In genomic region chr9:44483041-44483509, GRCm38 (mm10) we compare ENCODE assay signal across 7 mouse cellular contexts. TPM values are rescaled to one million over a fixed set of nuclear protein-coding genes. Genes with fewer than 3 reads are reported as not detected.
DNase-seq lines count a peak whose midpoint lies in the region; ATAC-seq and TF ChIP-seq lines count a peak whose summit lies in the region.

No protein-coding gene starts in this region.

- no peak for TF ChIP-seq CTCF in lung, embryonic 14.5 days (IDR thresholded peaks at IDR 0.05; ENCODE audit: low read depth)

- no peak for DNase-seq in lung, embryonic 14.5 days
- DNase-seq in lung, postnatal 14 days, result no peak
- DNase-seq in embryonic facial prominence, embryonic 14.5 days (ENCODE audit: low spot score), result no peak
- peak; percentile 49 to 58 for DNase-seq in lung, postnatal 4 days
- peak; percentile 62 for DNase-seq in thymus, postnatal 14 days
- no peak for DNase-seq in layer of hippocampus, postnatal 25 days (ENCODE audit: extremely low spot score in 1 of 2, low spot score in 1 of 2)

- peak overlapping the region; percentile 95 for H3K27ac ChIP-seq in lung, embryonic 14.5 days (ENCODE audit: low read depth)
- peak overlapping the region; percentile 95 for H3K27ac ChIP-seq in embryonic facial prominence, embryonic 14.5 days (replicated peaks; ENCODE audit: low read depth, low read length)
- H3K27ac ChIP-seq in hindbrain, embryonic 16.5 days (ENCODE audit: low read depth, low read length), result peak overlapping the region; percentile 98

- H3K36me3 ChIP-seq in lung, embryonic 14.5 days (ENCODE audit: insufficient read depth), result 0 out of 2 replicates have a peak, but pooled peaks cover 7% of the 10 kb centered on the region
- 0 out of 2 replicates have a peak, but pooled peaks cover 7% of the 10 kb centered on the region for H3K36me3 ChIP-seq in embryonic facial prominence, embryonic 14.5 days (ENCODE audit: control insufficient read depth, insufficient read depth, low read length)
- H3K36me3 ChIP-seq in hindbrain, embryonic 16.5 days (ENCODE audit: control insufficient read depth, insufficient read depth, low read length), result no peaks in the 10 kb centered on the region

- H3K4me3 ChIP-seq in lung, embryonic 14.5 days (ENCODE audit: low read depth, low read length), result peak overlapping the region; percentile 98
- peak overlapping the region; percentile 82 for H3K4me3 ChIP-seq in embryonic facial prominence, embryonic 14.5 days (ENCODE audit: low read depth, low read length)
- H3K4me3 ChIP-seq in hindbrain, embryonic 16.5 days (ENCODE audit: low read length), result peak overlapping the region; percentile 91

- H3K9ac ChIP-seq in lung, embryonic 14.5 days, result peak overlapping the region; percentile 93
- peak overlapping the region; percentile 92 for H3K9ac ChIP-seq in embryonic facial prominence, embryonic 14.5 days (ENCODE audit: low read depth, low read length)
- H3K9ac ChIP-seq in hindbrain, embryonic 16.5 days (ENCODE audit: low read depth, low read length), result peak overlapping the region; percentile 98

- H3K4me2 ChIP-seq in lung, embryonic 14.5 days, result peak overlapping the region; percentile 88
- peak overlapping the region; percentile 70 for H3K4me2 ChIP-seq in embryonic facial prominence, embryonic 14.5 days (ENCODE audit: low read depth, low read length)
- H3K4me2 ChIP-seq in hindbrain, embryonic 16.5 days (ENCODE audit: low read length), result peak overlapping the region; percentile 82

- no peaks in the 10 kb centered on the region for H3K27me3 ChIP-seq in lung, embryonic 14.5 days (ENCODE audit: insufficient read depth, low read length)
- no peaks in the 10 kb centered on the region for H3K27me3 ChIP-seq in embryonic facial prominence, embryonic 14.5 days (replicated peaks; ENCODE audit: control insufficient read depth, insufficient read depth, low read length)
- no peaks in the 10 kb centered on the region for H3K27me3 ChIP-seq in hindbrain, embryonic 16.5 days (replicated peaks; ENCODE audit: control insufficient read depth, insufficient read depth, low read length)

- WGBS in lung, embryonic 14.5 days, result under 1% methylated on average over 39 of the region's 39 CpGs
- WGBS in embryonic facial prominence, embryonic 14.5 days, result 0% methylated on average over 23 of the region's 39 CpGs
- 1% methylated on average over 26 of the region's 39 CpGs for WGBS in hindbrain, embryonic 16.5 days

- peaks cover 37% of the 10 kb centered on the region for H3K4me1 ChIP-seq in lung, embryonic 14.5 days (ENCODE audit: insufficient read depth)
- H3K4me1 ChIP-seq in embryonic facial prominence, embryonic 14.5 days (ENCODE audit: control insufficient read depth, insufficient read depth, low read length), result peaks cover 34% of the 10 kb centered on the region
- peaks cover 50% of the 10 kb centered on the region for H3K4me1 ChIP-seq in hindbrain, embryonic 16.5 days (ENCODE audit: control insufficient read depth, insufficient read depth, low read depth, low read length)

- no peak for ATAC-seq in lung, embryonic 14.5 days (ENCODE audit: insufficient read depth)
- ATAC-seq in embryonic facial prominence, embryonic 14.5 days (ENCODE audit: low read depth), result no peak
- no peak for ATAC-seq in hindbrain, embryonic 16.5 days

- no peaks in the 10 kb centered on the region for H3K9me3 ChIP-seq in lung, embryonic 14.5 days (ENCODE audit: low read depth, low read length)
- no peaks in the 10 kb centered on the region for H3K9me3 ChIP-seq in embryonic facial prominence, embryonic 14.5 days (ENCODE audit: control insufficient read depth, low read length)
- H3K9me3 ChIP-seq in hindbrain, embryonic 16.5 days (ENCODE audit: control insufficient read depth, low read length), result no peaks in the 10 kb centered on the region

RNA-seq across cellular contexts. Expression of gene Bcl9l, which starts 0.5 kb away (rescaled TPM):
- polyA plus RNA-seq in lung, embryonic 14.5 days (2014; fragmentation: Nextera tagmentation; extraction: Ambion mirVana), result 16.3 and 17.3 TPM in 2 replicates
- polyA plus RNA-seq in embryonic facial prominence, embryonic 14.5 days (2014; fragmentation: Nextera tagmentation; extraction: Ambion mirVana), result 16.9 and 18.7 TPM in 2 replicates
- polyA plus RNA-seq in hindbrain, embryonic 16.5 days (2015; fragmentation: Nextera tagmentation; extraction: Ambion mirVana), result 9.7 and 11.1 TPM in 2 replicates
- 10 to 100 TPM; 59.2 to 78.1 TPM for total RNA-seq in layer of hippocampus, postnatal 25 days (2021)

RNA-seq across cellular contexts. Expression of gene Upk2, which starts 28.3 kb away (rescaled TPM):
- 0.39 and 0.53 TPM in 2 replicates for polyA plus RNA-seq in lung, embryonic 14.5 days (2014; fragmentation: Nextera tagmentation; extraction: Ambion mirVana)
- 1.7 and 2.3 TPM in 2 replicates for polyA plus RNA-seq in embryonic facial prominence, embryonic 14.5 days (2014; fragmentation: Nextera tagmentation; extraction: Ambion mirVana)
- polyA plus RNA-seq in hindbrain, embryonic 16.5 days (2015; fragmentation: Nextera tagmentation; extraction: Ambion mirVana), result not detected in 2 replicates
- total RNA-seq in layer of hippocampus, postnatal 25 days (2021), result not detected

RNA-seq across cellular contexts. Expression of gene Foxr1, which starts 42.1 kb away (rescaled TPM):
- polyA plus RNA-seq in lung, embryonic 14.5 days (2014; fragmentation: Nextera tagmentation; extraction: Ambion mirVana), result not detected in 2 replicates
- not detected in 2 replicates for polyA plus RNA-seq in embryonic facial prominence, embryonic 14.5 days (2014; fragmentation: Nextera tagmentation; extraction: Ambion mirVana)
- not detected in 2 replicates for polyA plus RNA-seq in hindbrain, embryonic 16.5 days (2015; fragmentation: Nextera tagmentation; extraction: Ambion mirVana)
- total RNA-seq in layer of hippocampus, postnatal 25 days (2021), result not detected

Comparison
In these comparisons a context has a peak if more than half of its experiments do, and no peak if none do; other contexts are left out.
1. DNase-seq: peak in lung, postnatal 4 days (2 of 2) and thymus, postnatal 14 days (single experiment); none in lung, embryonic 14.5 days (single experiment), lung, postnatal 14 days (single experiment), embryonic facial prominence, embryonic 14.5 days (single experiment) and layer of hippocampus, postnatal 25 days (0 of 2).
2. Peak in every context shown above with its lines, with median percentiles within 50 percentile points of each other: H3K27ac ChIP-seq, H3K4me2 ChIP-seq, H3K4me3 ChIP-seq and H3K9ac ChIP-seq.